Mouse (Mus musculus) neural tube, embryonic 14.5 days (tissue): ENCODE data around the gene Abca7. TPM values are rescaled to one million over a fixed set of nuclear protein-coding genes. Genes with fewer than 3 reads are reported as not detected.
"Not testable (repeated sequence)": the region's sequence is repeated elsewhere in the genome, so short reads cannot be mapped to it uniquely, and the experiment has no call there.

Experiments used
- ATAC-seq: fragments of 200-750 bp; cut with Nextera tagmentation; 2 replicates; pipeline ENCODE4 v1.8.0; 2017; ENCODE audit warnings: low read depth, mild to moderate bottlenecking, moderate TSS enrichment, moderate library complexity
- H3K27ac ChIP-seq: fragments of 300-500 bp; sonication (generic); 2 replicates; pipeline ENCODE4 v1.5.1; 2014; ENCODE audit warnings: low read depth, mild to moderate bottlenecking, control low read depth, low read length, moderate library complexity, mixed read lengths
- H3K27me3 ChIP-seq: fragments of 300-500 bp; sonication (generic); 2 replicates; pipeline ENCODE4 v1.6.1; 2014; ENCODE audit warnings: low read length; ENCODE audit not compliant: control insufficient read depth, insufficient read depth
- H3K36me3 ChIP-seq: fragments of 300-500 bp; sonication (generic); 2 replicates; pipeline ENCODE4 v1.6.1; 2014; ENCODE audit warnings: low read length, mixed read lengths; ENCODE audit not compliant: control insufficient read depth, insufficient read depth
- H3K4me1 ChIP-seq: fragments of 300-500 bp; sonication (generic); 2 replicates; pipeline ENCODE4 v1.6.1; 2014; ENCODE audit warnings: low read length; ENCODE audit not compliant: control insufficient read depth, insufficient read depth
- H3K4me2 ChIP-seq: fragments of 300-500 bp; sonication (generic); 2 replicates; pipeline ENCODE4 v1.6.1; 2014; ENCODE audit warnings: mild to moderate bottlenecking, low read depth, low read length, control low read depth
- H3K4me3 ChIP-seq: fragments of 300-500 bp; sonication (generic); 2 replicates; pipeline ENCODE4 v1.5.1; 2014; ENCODE audit warnings: low read depth, low read length, control low read depth, mixed read lengths
- H3K9ac ChIP-seq: fragments of 300-500 bp; sonication (generic); replicated peaks from 2 replicates; pipeline ENCODE4 v1.6.1; 2014; ENCODE audit warnings: low read depth, mild to moderate bottlenecking, control low read depth, low read length, mixed read lengths
- H3K9me3 ChIP-seq: fragments of 300-500 bp; sonication (generic); 2 replicates; pipeline ENCODE4 v1.6.1; 2016; ENCODE audit warnings: low read length; ENCODE audit not compliant: control insufficient read depth
- WGBS: fragments of 180-500 bp; shearing (Covaris S2); extraction: QIAGEN DNeasy Blood & Tissue Kit; methylation state at CpG from one replicate; pipeline ENCODE4 v1.1.7; 2014; 5-methylcytosine and 5-hydroxymethylcytosine counted together
- polyA plus RNA-seq: library from polyadenylated mRNA; unstranded; fragments of >200 nt; fragmentation: Nextera tagmentation; extraction: Ambion mirVana; gene quantifications from 2 replicates; pipeline ENCODE4 v1.2.1, GENCODE M21; 2014

Abca7 gene
- polyA plus RNA-seq, 1 experiment from 2014 or later: 4.3 TPM

GRCm38 (mm10) chr10:80048834-80049233 is 52.5 kb downstream of the Abca7 start:
- H3K36me3 ChIP-seq: no peaks in the 10 kb centered on the region
- no peak overlapping the region for H3K4me2 ChIP-seq
- no peak overlapping the region for H3K27ac ChIP-seq
- no peak for ATAC-seq
- H3K27me3 ChIP-seq: no peaks in the 10 kb centered on the region; the same call in 1 of the 2 replicates
- H3K9ac ChIP-seq: no peak overlapping the region
- H3K4me1 ChIP-seq: no peaks in the 10 kb centered on the region
- H3K4me3 ChIP-seq: no peak overlapping the region
- 75% methylated on average over 3 of the region's 3 CpGs for WGBS
- no peaks in the 10 kb centered on the region for H3K9me3 ChIP-seq

DNA sequence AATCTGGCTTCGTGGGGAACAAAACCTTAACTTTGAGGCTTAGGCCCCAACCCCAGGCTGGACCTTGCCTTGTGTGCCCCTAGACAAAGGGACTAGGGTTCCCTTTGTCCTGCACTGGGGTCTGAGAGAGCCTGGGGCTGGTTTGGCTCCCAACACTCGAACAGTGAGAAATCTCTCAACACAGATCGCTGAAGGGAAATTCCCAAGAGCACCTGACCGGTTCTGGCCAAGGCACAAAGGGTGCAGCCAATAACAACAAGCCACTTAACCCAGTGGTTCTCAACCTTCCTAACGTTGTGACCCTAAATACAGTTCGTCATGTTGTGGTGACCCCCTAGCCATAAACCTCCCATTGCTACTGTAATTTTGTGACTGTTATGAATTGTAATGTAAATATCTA is 54.0 kb downstream of the Abca7 start:
- H3K9me3 ChIP-seq: no peaks in the 10 kb centered on the region
- H3K9ac ChIP-seq: no peak overlapping the region
- 0 out of 2 replicates have a peak, but pooled peaks cover under 1% of the 10 kb centered on the region for H3K36me3 ChIP-seq
- H3K4me2 ChIP-seq: no peak overlapping the region
- ATAC-seq: no peak
- WGBS: 17% methylated on average over 6 of the region's 6 CpGs
- H3K4me1 ChIP-seq: peaks cover 5% of the 10 kb centered on the region; the same call in 1 of the 2 replicates
- H3K4me3 ChIP-seq: no peak overlapping the region
- H3K27ac ChIP-seq: no peak overlapping the region
- no peaks in the 10 kb centered on the region; the same call in 1 of the 2 replicates for H3K27me3 ChIP-seq

GRCm38 (mm10) chr10:80050885-80051617 is 54.8 kb downstream of the Abca7 start:
- Histone ChIP-seq H3K27me3 (no peaks in the 10 kb centered on the region; the same call in 1 of the 2 replicates), H3K9ac (no peak overlapping the region), H3K4me2 (no peak overlapping the region), H3K4me3 (no peak overlapping the region), H3K9me3 (no peaks in the 10 kb centered on the region), H3K27ac (no peak overlapping the region), H3K36me3 (0 out of 2 replicates have a peak, but pooled peaks cover 8% of the 10 kb centered on the region), H3K4me1 (peaks cover 11% of the 10 kb centered on the region; the same call in 1 of the 2 replicates)
- 17% methylated on average over 15 of the region's 15 CpGs for WGBS
- ATAC-seq: no peak

GRCm38 (mm10) chr10:80051618-80052373 is 55.5 kb downstream of the Abca7 start:
- no peak for ATAC-seq
- no peak overlapping the region for H3K27ac ChIP-seq
- H3K9ac ChIP-seq: no peak overlapping the region
- no peak overlapping the region for H3K4me2 ChIP-seq
- H3K4me3 ChIP-seq: no peak overlapping the region
- no peaks in the 10 kb centered on the region; the same call in 1 of the 2 replicates for H3K27me3 ChIP-seq
- WGBS: 35% methylated on average over 14 of the region's 14 CpGs
- H3K9me3 ChIP-seq: no peaks in the 10 kb centered on the region
- peaks cover 13% of the 10 kb centered on the region; the same call in 1 of the 2 replicates for H3K36me3 ChIP-seq
- peaks cover 11% of the 10 kb centered on the region; the same call in 1 of the 2 replicates for H3K4me1 ChIP-seq

- ATAC-seq: no peak
- Histone ChIP-seq H3K4me2 (no peak overlapping the region), H3K9me3 (no peaks in the 10 kb centered on the region), H3K4me3 (no peak overlapping the region), H3K27ac (no peak overlapping the region), H3K27me3 (no peaks in the 10 kb centered on the region; the same call in 1 of the 2 replicates), H3K4me1 (peaks cover 11% of the 10 kb centered on the region; the same call in 1 of the 2 replicates), H3K36me3 (peaks cover 19% of the 10 kb centered on the region; the same call in 1 of the 2 replicates), H3K9ac (no peak overlapping the region)
- WGBS: 82% methylated on average over 5 of the region's 5 CpGs
Observed at GRCm38 (mm10) chr10:80052374-80052764, 56.1 kb downstream of the Abca7 start.

DNA sequence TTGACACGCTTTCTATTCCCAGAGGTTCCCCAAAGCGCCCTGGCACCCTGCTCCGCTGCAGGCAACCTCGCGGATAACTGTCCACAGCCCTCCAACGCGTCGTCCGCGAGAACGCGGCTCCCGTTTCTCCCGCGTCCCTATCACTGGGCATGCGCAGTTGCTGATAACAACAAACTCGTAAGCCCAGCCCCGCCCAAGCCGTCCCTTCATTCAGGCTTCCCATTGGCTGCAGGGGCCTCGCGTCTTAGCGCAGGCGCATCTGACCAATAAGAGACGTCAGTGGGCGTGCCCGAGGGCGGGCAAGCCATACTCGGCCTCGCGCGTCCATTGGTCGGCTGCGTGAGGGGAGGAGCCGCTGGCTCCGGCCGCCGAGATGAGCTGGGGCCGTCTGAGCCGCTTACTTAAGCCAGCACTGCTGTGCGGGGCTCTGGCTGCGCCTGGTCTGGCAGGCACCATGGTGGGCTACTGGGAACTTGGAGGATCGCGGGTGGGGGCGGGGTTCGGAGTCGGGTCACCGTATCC is 57.0 kb downstream of the Abca7 start:
- Histone ChIP-seq H3K36me3 (peaks cover 26% of the 10 kb centered on the region; the same call in 1 of the 2 replicates), H3K9me3 (no peaks in the 10 kb centered on the region), H3K9ac (peak overlapping the region; percentile 91), H3K4me1 (peaks cover 11% of the 10 kb centered on the region; the same call in 1 of the 2 replicates), H3K4me2 (peak overlapping the region; percentile 79), H3K4me3 (peak overlapping the region; percentile 83), H3K27ac (peak overlapping the region; percentile 98), H3K27me3 (no peaks in the 10 kb centered on the region; the same call in 1 of the 2 replicates)
- under 1% methylated on average over 47 of the region's 47 CpGs for WGBS
- peak; percentile 98 for ATAC-seq

- Histone ChIP-seq H3K9me3 (no peaks in the 10 kb centered on the region), H3K4me2 (peak overlapping the region; percentile 79), H3K4me1 (peaks cover 11% of the 10 kb centered on the region; the same call in 1 of the 2 replicates), H3K4me3 (peak overlapping the region; percentile 83), H3K27ac (peak overlapping the region; percentile 98), H3K9ac (peak overlapping the region; percentile 91), H3K36me3 (peaks cover 26% of the 10 kb centered on the region; the same call in 1 of the 2 replicates), H3K27me3 (no peaks in the 10 kb centered on the region; the same call in 1 of the 2 replicates)
- peak; percentile 42 for ATAC-seq
- 2% methylated on average over 73 of the region's 77 CpGs for WGBS
Observed at GRCm38 (mm10) chr10:80053831-80054815, 57.8 kb downstream of the Abca7 start.

DNA sequence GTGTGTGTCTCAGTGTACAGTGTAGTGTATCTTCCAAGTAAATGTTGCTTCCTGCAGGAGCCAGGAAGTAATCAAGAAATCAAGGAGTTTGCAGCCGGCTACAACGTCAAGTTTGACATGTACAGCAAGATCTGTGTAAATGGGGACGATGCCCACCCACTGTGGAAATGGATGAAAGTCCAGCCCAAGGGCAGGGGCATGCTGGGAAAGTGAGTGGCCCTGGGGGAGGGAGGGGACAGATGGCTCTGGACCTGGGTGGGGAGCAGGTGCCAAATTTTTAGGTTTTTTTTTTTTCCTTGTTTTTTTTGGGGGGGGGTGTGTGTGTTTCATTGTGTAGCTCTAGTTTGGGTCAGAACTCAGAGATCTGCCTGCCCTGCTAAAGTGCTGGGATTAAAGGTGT is 58.6 kb downstream of the Abca7 start:
- ATAC-seq, H3K27me3 ChIP-seq, H3K9me3 ChIP-seq: not testable (repeated sequence)
- Histone ChIP-seq H3K4me3 (peak overlapping the region; percentile 83), H3K4me1 (peaks cover 11% of the 10 kb centered on the region; the same call in 1 of the 2 replicates), H3K4me2 (peak overlapping the region; percentile 79), H3K9ac (peak overlapping the region; percentile 91; the same call in 1 of the 2 replicates), H3K36me3 (peaks cover 29% of the 10 kb centered on the region; the same call in 1 of the 2 replicates), H3K27ac (0 out of 2 replicates have a peak overlapping the region, but pooled peaks have one; percentile 34)
- 17% methylated on average over 3 of the region's 3 CpGs for WGBS
